Mouse (Mus musculus) CH12.LX (cell line): ENCODE results near the gene Gata2. TPM values are rescaled to one million over a fixed set of nuclear protein-coding genes. Genes with fewer than 3 reads are reported as not detected.

Experiments
- DNase-seq: peaks from one replicate; pipeline ENCODE4 v3.0.0-alpha.2; 2013; ENCODE audit errors: extremely low read depth
- H3K27ac ChIP-seq: 2 replicates; pipeline ENCODE4 v1.5.1; 2012; ENCODE audit warnings: low read depth, mild to moderate bottlenecking, control low read depth, moderate library complexity; ENCODE audit not compliant: insufficient read depth
- H3K27me3 ChIP-seq: replicated peaks from 2 replicates; pipeline ENCODE3; 2012; ENCODE audit warnings: inconsistent platforms
- H3K36me3 ChIP-seq, 2 experiments: replicated peaks in 1 of 2; 2 replicates each; pipeline versions ENCODE3 to v1.6.1; 2012; ENCODE audit warnings: inconsistent platforms in 1 of 2, low read length in 1 of 2, mild to moderate bottlenecking in 1 of 2, mixed read lengths in 1 of 2, moderate library complexity in 1 of 2; ENCODE audit not compliant: control insufficient read depth in 1 of 2, insufficient read depth in 1 of 2
- H3K4me1 ChIP-seq, 2 experiments: 2 replicates each; pipeline ENCODE4 v1.6.1; 2012; ENCODE audit warnings: inconsistent platforms in 1 of 2, moderate library complexity in 1 of 2; ENCODE audit not compliant: insufficient read depth in 2 of 2, control insufficient read depth in 1 of 2
- H3K4me2 ChIP-seq: 2 replicates; pipeline ENCODE4 v1.6.1; 2012; ENCODE audit warnings: low read depth, mild to moderate bottlenecking, control low read depth; ENCODE audit not compliant: poor library complexity, insufficient read depth, severe bottlenecking
- H3K4me3 ChIP-seq, 3 experiments: fragments of 150-350 bp in 1 of 3; sonication (generic) in 1 of 3; replicated peaks in 1 of 3; 2 replicates each; pipeline versions ENCODE3 to v1.5.1; 2011 to 2012; ENCODE audit warnings: low read depth in 2 of 3, low read length in 2 of 3, mild to moderate bottlenecking in 2 of 3, moderate library complexity in 2 of 3, control low read depth in 1 of 3, improper control_type of control experiment in 1 of 3, inconsistent platforms in 1 of 3, mixed read lengths in 1 of 3; ENCODE audit not compliant: poor library complexity in 1 of 3
- H3K79me2 ChIP-seq: replicated peaks from 2 replicates; pipeline ENCODE4 v1.6.1; 2012; ENCODE audit warnings: mild to moderate bottlenecking, moderate library complexity; ENCODE audit not compliant: control insufficient read depth, poor library complexity, insufficient read depth, severe bottlenecking; ENCODE audit errors: extremely low read depth
- H3K9ac ChIP-seq: 2 replicates; pipeline ENCODE4 v1.6.1; 2012; ENCODE audit warnings: low read depth, mild to moderate bottlenecking, control low read depth, moderate library complexity; ENCODE audit not compliant: insufficient read depth
- H3K9me3 ChIP-seq: replicated peaks from 2 replicates; pipeline ENCODE3; 2012; ENCODE audit warnings: low read length, inconsistent platforms, mixed read lengths
- CHD1 ChIP-seq: IDR thresholded peaks from 2 replicates; pipeline ENCODE4 v1.6.1; 2012; ENCODE audit warnings: low read depth, low read length, improper control_type of control experiment, inconsistent platforms
- CHD2 ChIP-seq: IDR thresholded peaks from 2 replicates; pipeline ENCODE4 v1.6.1; 2011; ENCODE audit warnings: low read length, improper control_type of control experiment
- E2F4 ChIP-seq: IDR thresholded peaks from 2 replicates; pipeline ENCODE4 v1.6.1; 2011; ENCODE audit warnings: low read depth, low read length, improper control_type of control experiment; ENCODE audit not compliant: insufficient replicate concordance
- ELF1 ChIP-seq: IDR thresholded peaks from 2 replicates; pipeline ENCODE4 v1.6.1; 2014; ENCODE audit warnings: low read depth, mild to moderate bottlenecking, inconsistent platforms, low read length, improper control_type of control experiment
- IRF4 ChIP-seq: IDR thresholded peaks from 2 replicates; pipeline ENCODE4 v1.6.1; 2014; ENCODE audit warnings: low read depth, mild to moderate bottlenecking, inconsistent platforms, low read length, improper control_type of control experiment
- JUN ChIP-seq: IDR thresholded peaks from 2 replicates; pipeline ENCODE4 v1.6.1; 2011; ENCODE audit warnings: low read depth, mild to moderate bottlenecking, low read length, improper control_type of control experiment, moderate library complexity; ENCODE audit not compliant: insufficient read depth
- MAFK ChIP-seq: IDR thresholded peaks from 2 replicates; pipeline ENCODE4 v1.6.1; 2011; ENCODE audit warnings: low read length, improper control_type of control experiment; ENCODE audit not compliant: insufficient replicate concordance
- MAX ChIP-seq: IDR thresholded peaks from 2 replicates; pipeline ENCODE4 v1.6.1; 2011; ENCODE audit warnings: low read length, improper control_type of control experiment
- MAZ ChIP-seq: IDR thresholded peaks from 2 replicates; pipeline ENCODE4 v1.6.1; 2012; ENCODE audit warnings: low read depth, mild to moderate bottlenecking, inconsistent platforms, low read length, improper control_type of control experiment, moderate library complexity
- MYC ChIP-seq: IDR thresholded peaks from 2 replicates; pipeline ENCODE4 v1.6.1; 2011; ENCODE audit warnings: low read depth, mild to moderate bottlenecking, improper control_type of control experiment, low read length
- NELFE ChIP-seq: IDR thresholded peaks from 2 replicates; pipeline ENCODE4 v1.6.1; 2011; ENCODE audit warnings: low read depth, low read length, improper control_type of control experiment
- SIN3A ChIP-seq: IDR thresholded peaks from 2 replicates; pipeline ENCODE4 v1.6.1; 2012; ENCODE audit warnings: low read length, improper control_type of control experiment, inconsistent platforms
- TCF12 ChIP-seq: IDR thresholded peaks from 2 replicates; pipeline ENCODE4 v1.6.1; 2014; ENCODE audit warnings: low read depth, mild to moderate bottlenecking, inconsistent platforms, low read length, improper control_type of control experiment
- ZKSCAN1 ChIP-seq: IDR thresholded peaks from 2 replicates; pipeline ENCODE4 v1.6.1; 2012; ENCODE audit warnings: low read depth, inconsistent platforms, low read length, improper control_type of control experiment, borderline replicate concordance
- dilution Hi-C: fragments of 300-500 bp; cut with MboI; formaldehyde crosslinking; loops from 2 replicates; pipeline ENCODE4 v1.14.3; 2020; ENCODE audit warnings: low sequenced_read_pairs; ENCODE audit not compliant: extremely low pct_unique_long_range_greater_than_20kb, extremely low pct_ligation_motif_present
- in situ Hi-C: fragments of 300-500 bp; cut with MboI; formaldehyde crosslinking; loops from 3 replicates; pipeline ENCODE4 v1.14.3; 2019; ENCODE audit warnings: low sequenced_read_pairs, low pct_ligation_motif_present, low pct_unique_long_range_greater_than_20kb, mixed read lengths
- polyA plus RNA-seq: library from polyadenylated mRNA; unstranded; fragments of >175 nt; gene quantifications from 2 replicates; pipeline ENCODE4 v1.2.1, GENCODE M21; 2012; ENCODE audit warnings: low read depth; ENCODE audit not compliant: insufficient read length
- total RNA-seq, 2 experiments: library from RNA; depleted of rRNA; stranded (reverse); fragments of 300-350 nt in 1 of 2; fragments of >200 nt in 1 of 2; gene quantifications; 2 replicates each; pipeline ENCODE4 v1.2.3; 2012 to 2014

The Gata2 gene
- total and polyA plus RNA-seq, 3 experiments, result not detected

DNA sequence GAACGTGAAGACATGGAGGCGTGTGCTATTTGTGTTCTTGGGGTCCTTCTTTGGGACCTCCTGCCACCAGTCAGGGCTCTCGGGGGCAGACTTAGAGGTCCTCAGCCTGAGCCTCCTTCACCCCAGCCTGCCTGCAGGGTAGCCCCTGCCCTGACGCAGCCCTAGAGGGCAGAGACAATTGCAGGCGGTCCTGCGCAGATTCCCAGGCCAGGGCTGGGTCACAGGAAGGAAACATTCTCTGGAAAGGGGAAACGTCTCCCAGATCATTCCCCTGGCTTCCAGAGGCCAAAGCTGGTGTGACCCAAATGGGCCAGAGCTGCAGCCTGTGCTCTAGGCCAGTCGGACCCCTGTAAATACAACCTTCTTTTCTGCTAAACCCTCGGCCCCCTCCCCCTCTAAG, 12.2 kb downstream of the Gata2 start:
- H3K4me3 ChIP-seq, result no peak overlapping the region
- H3K9me3 ChIP-seq, result no peaks in the 10 kb centered on the region
- no peak for TF ChIP-seq TCF12
- no peak overlapping the region; the same call in 1 of the 2 replicates for H3K4me2 ChIP-seq
- H3K27ac ChIP-seq, result no peak overlapping the region
- H3K4me1 ChIP-seq, result peaks cover 0 to 17% of the 10 kb centered on the region in 2 experiments; a peak in 3 of 4 replicates
- H3K36me3 ChIP-seq, result no peaks in the 10 kb centered on the region
- dilution Hi-C loops, result no loop called here
- no peaks in the 10 kb centered on the region for H3K79me2 ChIP-seq
- peaks cover 36% of the 10 kb centered on the region for H3K27me3 ChIP-seq
- DNase-seq, result no peak
- in situ Hi-C loops, result no loop called here
- H3K9ac ChIP-seq, result no peak overlapping the region

DNA sequence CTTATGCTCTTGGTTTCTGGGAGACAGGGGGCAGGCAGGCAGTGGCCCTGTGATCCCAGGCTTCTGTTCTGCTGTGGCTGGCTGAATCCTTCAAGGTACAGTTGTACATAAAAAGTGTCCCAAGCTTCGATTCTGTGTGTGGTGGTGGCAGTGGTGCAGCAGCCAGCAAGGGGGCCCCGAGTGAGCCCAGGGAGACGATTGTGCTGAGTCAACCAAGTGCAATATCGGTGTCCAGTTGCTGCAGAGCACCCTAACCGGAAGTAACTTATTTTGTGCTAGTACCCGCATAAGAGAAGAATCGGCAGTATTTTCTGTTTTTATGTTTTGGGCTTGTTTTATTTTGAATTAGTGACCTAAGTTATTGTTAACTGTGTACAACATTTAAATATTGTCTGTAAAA, 12.9 kb downstream of the Gata2 start:
- in situ Hi-C loops, result no loop called here
- Histone ChIP-seq H3K36me3 (no peaks in the 10 kb centered on the region), H3K27ac (no peak overlapping the region), H3K9ac (0 out of 2 replicates have a peak overlapping the region, but pooled peaks have one; percentile 7), H3K4me2 (no peak overlapping the region; the same call in 1 of the 2 replicates), H3K27me3 (peaks cover 30% of the 10 kb centered on the region), H3K79me2 (no peaks in the 10 kb centered on the region), H3K4me3 (no peak overlapping the region), H3K9me3 (no peaks in the 10 kb centered on the region), H3K4me1 (peaks cover 0 to 17% of the 10 kb centered on the region in 2 experiments; a peak in 3 of 4 replicates)
- DNase-seq, result no peak
- dilution Hi-C loops, result no loop called here
- TF ChIP-seq NELFE, result no peak
- TF ChIP-seq JUN, result no peak
- TF ChIP-seq CHD2, result no peak
- no peak for TF ChIP-seq CHD1
- no peak for TF ChIP-seq E2F4
- 0 out of 2 replicates have a peak, but pooled peaks have one; percentile 31 for TF ChIP-seq ELF1
- no peak for TF ChIP-seq MAX
- peak; percentile 57; the same call in 1 of the 2 replicates for TF ChIP-seq MAFK
- no peak for TF ChIP-seq MYC
- TF ChIP-seq MAZ, result no peak
- TF ChIP-seq SIN3A, result no peak
- TF ChIP-seq ZKSCAN1, result no peak
- TF ChIP-seq IRF4, result no peak
